Comparison of ENCODE assay signal across 25 mouse cellular contexts in the genomic region with DNA sequence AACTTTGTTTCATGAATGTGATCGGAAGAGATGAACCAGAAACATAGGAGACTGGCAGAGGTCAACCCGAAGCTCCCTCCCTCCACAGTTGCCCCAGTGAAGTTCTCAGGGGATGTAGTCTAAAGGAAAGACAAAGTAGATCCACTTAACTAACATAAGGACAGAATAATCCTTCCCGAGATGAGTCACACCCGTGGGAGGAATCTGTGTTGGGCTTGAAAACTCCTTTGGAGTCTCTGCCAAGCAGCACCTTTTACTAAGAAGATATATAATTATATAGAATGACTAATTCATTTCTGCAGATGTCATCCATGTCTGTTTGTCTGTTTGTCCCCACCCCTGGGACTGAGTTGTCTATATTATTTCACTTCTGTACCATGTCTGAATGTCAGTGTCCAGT. TPM values are rescaled to one million over a fixed set of nuclear protein-coding genes. Genes with fewer than 3 reads are reported as not detected.
A peak's percentile ranks its signal among the peaks of the same experiment; 100 is the strongest.
DNase-seq lines count a peak whose midpoint lies in the region; ATAC-seq and TF ChIP-seq lines count a peak whose summit lies in the region.
"Had no signal": no experiment of that assay in that cellular context is flagged by ENCODE, and none has a peak within 500 bp of the region (broad histone marks: within the 10 kb centered on the region; RNA-seq: fewer than 3 reads in every experiment).

No protein-coding gene starts in this region.

- H3K9me3 ChIP-seq in embryonic facial prominence, embryonic 14.5 days (ENCODE audit: control insufficient read depth, low read length): no peaks in the 10 kb centered on the region
- no peaks in the 10 kb centered on the region for H3K9me3 ChIP-seq in embryonic facial prominence, embryonic 10.5 days
- H3K9me3 ChIP-seq in midbrain, postnatal 0 days (ENCODE audit: low read length): no peaks in the 10 kb centered on the region
- H3K9me3 ChIP-seq: embryonic facial prominence, embryonic 12.5 days; forebrain, embryonic 15.5 days; G1E; hindbrain, embryonic 13.5 days; midbrain, embryonic 13.5 days had no signal

- ATAC-seq in embryonic facial prominence, embryonic 14.5 days (ENCODE audit: low read depth): no peak
- no peak for ATAC-seq in midbrain, postnatal 0 days (ENCODE audit: low FRiP score)
- ATAC-seq: activated CD4-positive, CD25-positive, alpha-beta regulatory T cell, adult 4 months; forebrain, embryonic 15.5 days; midbrain, embryonic 13.5 days had no signal

- H3K36me3 ChIP-seq in embryonic facial prominence, embryonic 14.5 days (ENCODE audit: control insufficient read depth, insufficient read depth, low read length): no peaks in the 10 kb centered on the region
- no peaks in the 10 kb centered on the region for H3K36me3 ChIP-seq in embryonic facial prominence, embryonic 10.5 days (replicated peaks)
- H3K36me3 ChIP-seq in midbrain, postnatal 0 days (ENCODE audit: insufficient read depth, low read length): no peaks in the 10 kb centered on the region
- H3K36me3 ChIP-seq: embryonic facial prominence, embryonic 12.5 days; forebrain, embryonic 15.5 days; G1E; hindbrain, embryonic 13.5 days; midbrain, embryonic 13.5 days had no signal

- peak; percentile 8 for DNase-seq in embryonic facial prominence, embryonic 14.5 days (ENCODE audit: low spot score)
- no peak for DNase-seq in embryonic facial prominence, embryonic 10.5 days (ENCODE audit: low spot score)
- peak; percentile 74 to 76 for DNase-seq in left cerebral cortex, adult 18-20 months (ENCODE audit: low spot score in 2 of 2)
- DNase-seq in left cerebral cortex, postnatal 10 days (ENCODE audit: extremely low spot score in 1 of 2, low spot score in 2 of 2): no peak
- peak; percentile 68 to 83 for DNase-seq in left cerebral cortex, adult 9 months (ENCODE audit: low spot score in 2 of 2)
- peak; percentile 64 to 78 for DNase-seq in right cerebral cortex, postnatal 36 days (ENCODE audit: low spot score in 2 of 2)
- no peak for DNase-seq in cerebellum, adult 9-11 months
- no peak for DNase-seq in midbrain, postnatal 0 days (ENCODE audit: low spot score)
- DNase-seq: adrenal gland, postnatal 36 days; cerebellum, adult 2 months; heart, postnatal 10 days; kidney, adult 8-10 months; kidney, postnatal 25 days; lung, adult 18-20 months; lung, postnatal 14 days; thymus, postnatal 36 days had no signal

- no peak overlapping the region for H3K4me2 ChIP-seq in embryonic facial prominence, embryonic 14.5 days (ENCODE audit: low read depth, low read length)
- no peak overlapping the region for H3K4me2 ChIP-seq in midbrain, postnatal 0 days (ENCODE audit: low read depth, low read length, poor library complexity, severe bottlenecking)
- H3K4me2 ChIP-seq: embryonic facial prominence, embryonic 12.5 days; forebrain, embryonic 15.5 days; heart, embryonic 11.5 days; hindbrain, embryonic 13.5 days; liver, embryonic 11.5 days; midbrain, embryonic 13.5 days had no signal

- no peak for TF ChIP-seq CTCF in midbrain, postnatal 0 days (IDR thresholded peaks at IDR 0.05)

- H3K27ac ChIP-seq in embryonic facial prominence, embryonic 14.5 days (replicated peaks; ENCODE audit: low read depth, low read length): no peak overlapping the region
- no peak overlapping the region for H3K27ac ChIP-seq in embryonic facial prominence, embryonic 10.5 days (replicated peaks)
- no peak overlapping the region for H3K27ac ChIP-seq in midbrain, postnatal 0 days (ENCODE audit: low read depth, low read length)
- H3K27ac ChIP-seq: embryonic facial prominence, embryonic 12.5 days; forebrain, embryonic 15.5 days; hindbrain, embryonic 13.5 days; midbrain, embryonic 13.5 days had no signal

- WGBS in embryonic facial prominence, embryonic 14.5 days: 75% methylated on average over 4 of the region's 4 CpGs
- 79% methylated on average over 4 of the region's 4 CpGs for WGBS in embryonic facial prominence, embryonic 10.5 days
- 80% methylated on average over 4 of the region's 4 CpGs for WGBS in midbrain, postnatal 0 days

- no peaks in the 10 kb centered on the region for H3K4me1 ChIP-seq in embryonic facial prominence, embryonic 14.5 days (ENCODE audit: control insufficient read depth, insufficient read depth, low read length)
- H3K4me1 ChIP-seq in embryonic facial prominence, embryonic 10.5 days: no peaks in the 10 kb centered on the region
- H3K4me1 ChIP-seq in midbrain, postnatal 0 days (ENCODE audit: insufficient read depth, low read length): no peaks in the 10 kb centered on the region
- H3K4me1 ChIP-seq: embryonic facial prominence, embryonic 12.5 days; forebrain, embryonic 15.5 days; hindbrain, embryonic 13.5 days; midbrain, embryonic 13.5 days had no signal

- intact Hi-C loops in left cerebral cortex, postnatal 10 days (cut with DNase I): no loop called here

- H3K4me3 ChIP-seq in embryonic facial prominence, embryonic 14.5 days (ENCODE audit: low read depth, low read length): no peak overlapping the region
- no peak overlapping the region for H3K4me3 ChIP-seq in embryonic facial prominence, embryonic 10.5 days
- no peak overlapping the region for H3K4me3 ChIP-seq in midbrain, postnatal 0 days (ENCODE audit: low read depth, low read length)
- H3K4me3 ChIP-seq: embryonic facial prominence, embryonic 12.5 days; forebrain, embryonic 15.5 days; hindbrain, embryonic 13.5 days; midbrain, embryonic 13.5 days had no signal

- H3K27me3 ChIP-seq in embryonic facial prominence, embryonic 14.5 days (replicated peaks; ENCODE audit: control insufficient read depth, insufficient read depth, low read length): no peaks in the 10 kb centered on the region
- no peaks in the 10 kb centered on the region for H3K27me3 ChIP-seq in embryonic facial prominence, embryonic 10.5 days (replicated peaks; ENCODE audit: low read depth, poor library complexity, severe bottlenecking)
- no peaks in the 10 kb centered on the region for H3K27me3 ChIP-seq in midbrain, postnatal 0 days (ENCODE audit: insufficient read depth, low read length)
- H3K27me3 ChIP-seq: embryonic facial prominence, embryonic 12.5 days; forebrain, embryonic 15.5 days; hindbrain, embryonic 13.5 days; midbrain, embryonic 13.5 days had no signal

- H3K9ac ChIP-seq in embryonic facial prominence, embryonic 14.5 days (ENCODE audit: low read depth, low read length): no peak overlapping the region
- no peak overlapping the region for H3K9ac ChIP-seq in midbrain, postnatal 0 days (replicated peaks; ENCODE audit: low read length, poor library complexity, severe bottlenecking)
- H3K9ac ChIP-seq: embryonic facial prominence, embryonic 12.5 days; forebrain, embryonic 15.5 days; hindbrain, embryonic 13.5 days; midbrain, embryonic 13.5 days had no signal

RNA-seq across cellular contexts. Expression of a gene that starts 59.1 kb away (rescaled TPM):
- 14.3 and 15.1 TPM in 2 replicates for polyA plus RNA-seq in embryonic facial prominence, embryonic 14.5 days (2014; fragmentation: Nextera tagmentation; extraction: Ambion mirVana)
- 0.63 and 0.77 TPM in 2 replicates for polyA plus RNA-seq in embryonic facial prominence, embryonic 10.5 days (2016; fragmentation: Nextera tagmentation; extraction: Ambion mirVana)
- 100 to 1,000 TPM; 152 to 160 TPM for total RNA-seq in left cerebral cortex, adult 18-20 months (2021)
- total RNA-seq in left cerebral cortex, postnatal 10 days (2021): 100 to 1,000 TPM in 1 of 2 experiments, 10 to 100 TPM in 1; 99.8 to 104 TPM
- total RNA-seq in midbrain, postnatal 0 days (2014; rRNA removed): 13.2 and 18.6 TPM in 2 replicates
- polyA plus RNA-seq in midbrain, postnatal 0 days (2015; fragmentation: Nextera tagmentation; extraction: Ambion mirVana): 15.2 and 17.0 TPM in 2 replicates
- total RNA-seq: common myeloid progenitor, adult 5-6 weeks had no signal
- polyA plus RNA-seq: activated CD4-positive, CD25-positive, alpha-beta regulatory T cell, adult 4 months; G1E had no signal

Comparison
In these comparisons a context has a peak if more than half of its experiments do, and no peak if none do; other contexts are left out.
1. DNase-seq: peak in embryonic facial prominence, embryonic 14.5 days (single experiment), left cerebral cortex, adult 18-20 months (2 of 2), left cerebral cortex, adult 9 months (2 of 2) and right cerebral cortex, postnatal 36 days (2 of 2); none in embryonic facial prominence, embryonic 10.5 days (single experiment), left cerebral cortex, postnatal 10 days (0 of 2), cerebellum, adult 9-11 months (single experiment) and midbrain, postnatal 0 days (single experiment).